Mouse (Mus musculus) fibroblast of lung, adult 2 months (primary cell): Measurements from ENCODE around the gene Nxt1.

Experiments
- DNase-seq: peaks from one replicate; pipeline ENCODE4 v3.0.0-alpha.2; 2011; ENCODE audit warnings: low read depth

Nxt1 gene

GRCm38 (mm10) chr2:148689444-148690140 is 17.2 kb downstream of the Nxt1 start:
- DNase-seq = no peak

GRCm38 (mm10) chr2:148690291-148690690 is 17.9 kb downstream of the Nxt1 start:
- DNase-seq = no peak

- DNase-seq = no peak
Observed at GRCm38 (mm10) chr2:148690781-148691180, 18.4 kb downstream of the Nxt1 start.

GRCm38 (mm10) chr2:148698571-148698970 is 26.2 kb downstream of the Nxt1 start:
- DNase-seq = no peak

- DNase-seq = no peak
Observed at GRCm38 (mm10) chr2:148706409-148707201, 34.2 kb downstream of the Nxt1 start.

GRCm38 (mm10) chr2:148707202-148707530 is 34.8 kb downstream of the Nxt1 start:
- DNase-seq = no peak

- no peak for DNase-seq
Observed at GRCm38 (mm10) chr2:148712326-148712725, 39.9 kb downstream of the Nxt1 start.

GRCm38 (mm10) chr2:148717072-148717471 is 44.7 kb downstream of the Nxt1 start:
- no peak for DNase-seq

- DNase-seq = no peak
Observed at GRCm38 (mm10) chr2:148719271-148719995, 47.0 kb downstream of the Nxt1 start.
